Comparison of ENCODE assay signal across 11 mouse cellular contexts in the genomic region with DNA sequence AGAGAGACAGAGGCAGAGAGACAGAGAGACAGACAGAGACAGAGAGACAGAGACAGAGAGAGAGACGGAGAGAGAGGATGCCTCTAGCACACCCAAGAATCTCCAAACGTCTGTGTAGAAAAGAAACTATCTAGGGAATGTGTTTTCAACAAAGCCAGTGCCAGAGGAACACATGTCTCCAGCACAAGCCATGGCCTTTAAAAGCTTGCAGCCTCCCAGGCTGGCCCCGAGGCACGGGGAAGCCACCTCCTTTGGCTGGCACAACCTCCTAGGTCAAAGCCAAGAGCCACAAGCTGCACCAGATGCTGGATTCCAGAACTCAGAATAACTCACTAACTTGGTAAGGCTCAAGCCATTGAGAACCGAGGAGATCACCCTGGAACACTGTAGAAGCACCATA. TPM values are rescaled to one million over a fixed set of nuclear protein-coding genes. Genes with fewer than 3 reads are reported as not detected.
DNase-seq lines count a peak whose midpoint lies in the region; ATAC-seq lines count a peak whose summit lies in the region.
"Had no signal": no experiment of that assay in that cellular context is flagged by ENCODE, and none has a peak within 500 bp of the region (broad histone marks: within the 10 kb centered on the region; RNA-seq: fewer than 3 reads in every experiment).

No protein-coding gene starts in this region.

- ATAC-seq in limb, embryonic 15.5 days (ENCODE audit: insufficient number of reproducible peaks, low FRiP score, low TSS enrichment, low read depth): no peak
- ATAC-seq in heart, embryonic 16.5 days (replicated peaks; ENCODE audit: extremely low read depth, insufficient read depth, low FRiP score): peak; percentile 73
- no peak for ATAC-seq in cerebellum, adult (ENCODE audit: insufficient number of reproducible peaks, low FRiP score, low TSS enrichment)

- H3K27me3 ChIP-seq in limb, embryonic 15.5 days: no peaks in the 10 kb centered on the region
- no peaks in the 10 kb centered on the region for H3K27me3 ChIP-seq in limb, embryonic 10.5 days (ENCODE audit: low read depth, poor library complexity, severe bottlenecking)
- H3K27me3 ChIP-seq in heart, embryonic 16.5 days (ENCODE audit: control insufficient read depth, insufficient read depth, low read length): no peaks in the 10 kb centered on the region
- H3K27me3 ChIP-seq: hindbrain, embryonic 15.5 days had no signal

- no peak overlapping the region for H3K4me3 ChIP-seq in limb, embryonic 15.5 days
- H3K4me3 ChIP-seq in limb, embryonic 10.5 days: no peak overlapping the region
- no peak overlapping the region for H3K4me3 ChIP-seq in heart, embryonic 16.5 days (ENCODE audit: low read length)
- H3K4me3 ChIP-seq: hindbrain, embryonic 15.5 days had no signal

- peaks cover 14% of the 10 kb centered on the region for H3K4me1 ChIP-seq in limb, embryonic 15.5 days
- no peaks in the 10 kb centered on the region for H3K4me1 ChIP-seq in limb, embryonic 10.5 days
- H3K4me1 ChIP-seq in heart, embryonic 16.5 days (ENCODE audit: control insufficient read depth, insufficient read depth, low read length): peaks cover 38% of the 10 kb centered on the region

- 32% methylated on average over 5 of the region's 5 CpGs for WGBS in limb, embryonic 15.5 days
- WGBS in limb, embryonic 10.5 days: 79% methylated on average over 5 of the region's 5 CpGs
- 18% methylated on average over 5 of the region's 5 CpGs for WGBS in heart, embryonic 16.5 days

- no peaks in the 10 kb centered on the region for H3K36me3 ChIP-seq in limb, embryonic 15.5 days
- H3K36me3 ChIP-seq in limb, embryonic 10.5 days: 0 out of 2 replicates have a peak, but pooled peaks cover 1% of the 10 kb centered on the region
- H3K36me3 ChIP-seq in heart, embryonic 16.5 days (ENCODE audit: control insufficient read depth, insufficient read depth): no peaks in the 10 kb centered on the region
- H3K36me3 ChIP-seq: hindbrain, embryonic 15.5 days had no signal

- intact Hi-C loops in gastrocnemius, postnatal 14 days (cut with DNase I; ENCODE audit: low total_unique reads): no loop called here

- H3K27ac ChIP-seq in limb, embryonic 15.5 days: peak overlapping the region; percentile 22
- no peak overlapping the region for H3K27ac ChIP-seq in limb, embryonic 10.5 days
- H3K27ac ChIP-seq in heart, embryonic 16.5 days (ENCODE audit: low read length): peak overlapping the region; percentile 86
- H3K27ac ChIP-seq: hindbrain, embryonic 15.5 days had no signal

- H3K4me2 ChIP-seq in limb, embryonic 15.5 days: no peak overlapping the region
- peak overlapping the region; percentile 34 for H3K4me2 ChIP-seq in heart, embryonic 16.5 days (ENCODE audit: low read depth, low read length)
- H3K4me2 ChIP-seq: hindbrain, embryonic 15.5 days had no signal

- no peak for DNase-seq in limb, embryonic 10.5 days (ENCODE audit: low spot score)
- DNase-seq in NIH3T3 (ENCODE audit: low read depth): peak; percentile 46
- peak; percentile 57 for DNase-seq in gastrocnemius, postnatal 14 days
- no peak for DNase-seq in spleen, postnatal 14 days (ENCODE audit: low spot score in 2 of 2)
- no peak for DNase-seq in right cerebral cortex, adult 2 months (ENCODE audit: low spot score in 2 of 2)
- DNase-seq: kidney, postnatal 4 days; thymus, postnatal 25 days had no signal

- H3K9ac ChIP-seq in limb, embryonic 15.5 days: no peak overlapping the region
- H3K9ac ChIP-seq in heart, embryonic 16.5 days (ENCODE audit: low read length): no peak overlapping the region; the same call in none of the 2 replicates
- H3K9ac ChIP-seq: hindbrain, embryonic 15.5 days had no signal

- no peaks in the 10 kb centered on the region for H3K9me3 ChIP-seq in limb, embryonic 15.5 days
- H3K9me3 ChIP-seq in limb, embryonic 10.5 days (replicated peaks): no peaks in the 10 kb centered on the region
- H3K9me3 ChIP-seq in heart, embryonic 16.5 days (replicated peaks; ENCODE audit: control insufficient read depth, low read length): no peaks in the 10 kb centered on the region
- H3K9me3 ChIP-seq: hindbrain, embryonic 15.5 days had no signal

RNA-seq across cellular contexts. Expression of a gene that starts 42.1 kb away (rescaled TPM):
- polyA plus RNA-seq in limb, embryonic 15.5 days (2015; fragmentation: Nextera tagmentation; extraction: Ambion mirVana): 36.4 and 38.0 TPM in 2 replicates
- 27.5 and 32.6 TPM in 2 replicates for polyA plus RNA-seq in limb, embryonic 10.5 days (2016; fragmentation: Nextera tagmentation; extraction: Ambion mirVana)
- total RNA-seq in gastrocnemius, postnatal 14 days (2021): 10 to 100 TPM; 40.4 to 41.4 TPM
- polyA plus RNA-seq in heart, embryonic 16.5 days (2015; fragmentation: Nextera tagmentation; extraction: Ambion mirVana): 60.0 and 65.5 TPM in 2 replicates

Comparison
In these comparisons a context has a peak if more than half of its experiments do, and no peak if none do; other contexts are left out.
1. DNase-seq: peak in NIH3T3 (single experiment) and gastrocnemius, postnatal 14 days (single experiment); none in limb, embryonic 10.5 days (single experiment), spleen, postnatal 14 days (0 of 2) and right cerebral cortex, adult 2 months (0 of 2).